Mouse (Mus musculus) induced T-regulatory cell, adult 2 months (primary cell): Measurements from ENCODE around the gene Psors1c2.

ENCODE experiments used
- DNase-seq: peaks from one replicate; pipeline ENCODE4 v3.0.0-alpha.2; 2012; ENCODE audit warnings: low read depth

Psors1c2 gene

GRCm38 (mm10) chr17:35557351-35557750 lies 24.4 kb downstream of the Psors1c2 start:
- no peak for DNase-seq

DNA sequence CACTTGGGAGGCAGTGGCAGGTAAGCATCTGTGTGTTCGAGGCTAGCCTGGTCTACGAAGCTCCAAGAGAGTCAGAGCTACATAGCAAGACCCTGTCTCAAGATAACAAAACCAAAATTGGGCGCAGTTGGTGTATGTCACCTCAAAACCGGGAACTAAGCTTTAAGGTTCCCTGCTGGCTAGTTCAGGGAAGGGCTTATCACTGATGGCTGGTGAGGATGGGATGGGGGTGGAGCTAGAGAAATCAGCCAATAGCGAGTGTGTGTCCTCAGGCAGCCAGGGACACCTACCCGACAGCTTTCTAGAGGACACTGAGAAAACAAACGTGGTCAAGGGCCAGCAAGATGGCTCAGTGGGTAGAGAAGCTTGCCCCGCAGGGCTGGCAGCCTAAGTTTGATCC lies 25.2 kb downstream of the Psors1c2 start:
- no peak for DNase-seq

GRCm38 (mm10) chr17:35567150-35567549 lies 34.1 kb downstream of the Psors1c2 start, which contains the start of gene 2300002M23Rik:
Gene 2300002M23Rik, plus strand, starts transcription at chr17:35567450.
- no peak for DNase-seq

GRCm38 (mm10) chr17:35567767-35568166 lies 34.8 kb downstream of the Psors1c2 start:
- DNase-seq, result no peak

- DNase-seq, result no peak
Measured at GRCm38 (mm10) chr17:35569091-35569944, 36.3 kb downstream of the Psors1c2 start.

DNA sequence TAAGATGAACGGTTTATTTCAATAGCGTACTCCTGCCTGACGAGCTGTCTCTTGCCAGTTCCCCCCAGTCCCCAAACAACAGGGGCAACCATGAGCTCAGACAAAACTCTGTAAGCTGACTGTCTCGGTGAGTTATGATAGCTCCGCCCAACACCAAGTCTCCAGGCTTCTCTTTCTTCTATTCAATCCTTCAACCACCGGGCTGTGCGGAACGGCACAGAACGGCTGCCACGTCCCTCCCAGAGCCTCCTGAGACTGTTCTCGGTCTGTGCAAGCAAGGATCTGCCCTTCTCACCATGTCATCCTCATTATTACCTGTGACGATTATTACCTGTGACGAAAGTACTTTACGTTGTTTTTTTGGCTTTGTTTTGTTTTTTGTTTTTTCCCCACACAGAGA lies 37.8 kb downstream of the Psors1c2 start:
- DNase-seq, result no peak

DNA sequence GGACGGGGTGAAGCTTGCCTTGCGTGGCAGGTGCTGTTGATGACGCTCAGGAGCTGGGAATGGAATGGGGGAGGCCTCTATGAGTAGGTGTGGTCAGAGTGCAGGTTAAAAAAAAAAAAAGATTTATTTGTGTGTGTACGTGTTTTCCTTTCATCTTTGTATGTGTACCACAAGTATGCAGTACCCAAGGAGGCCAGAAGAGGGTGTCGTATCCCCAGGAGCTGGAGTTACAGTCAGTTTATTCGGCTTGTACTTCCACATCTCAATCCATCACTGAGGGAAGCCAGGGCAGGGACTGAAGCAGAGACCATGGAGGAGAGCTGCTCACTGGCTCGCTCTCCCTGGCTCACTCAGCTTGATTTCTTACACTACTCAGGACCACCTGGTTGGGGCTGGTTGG lies 38.5 kb downstream of the Psors1c2 start:
- DNase-seq, result no peak

DNA sequence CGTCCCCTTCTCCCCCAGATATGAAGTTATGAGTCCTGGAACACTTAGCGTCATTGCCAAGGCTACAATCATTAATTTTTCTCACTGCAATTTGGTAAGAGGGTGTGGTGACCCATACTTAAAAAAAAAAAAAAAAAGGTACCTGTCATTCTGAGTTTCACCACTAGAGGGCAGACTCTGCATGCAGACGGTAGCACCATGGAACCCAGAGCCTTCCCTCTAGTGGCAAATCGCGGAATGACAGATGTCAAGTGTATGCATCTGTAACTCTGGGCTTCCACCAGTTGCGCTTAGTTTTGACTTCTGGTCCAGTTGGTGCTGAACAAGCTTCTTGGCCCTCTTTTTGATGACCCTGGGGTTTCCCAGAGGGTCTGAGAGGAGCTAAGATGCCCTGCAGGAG lies 45.2 kb downstream of the Psors1c2 start:
- peak; percentile 97 for DNase-seq

GRCm38 (mm10) chr17:35582900-35583299 lies 49.9 kb downstream of the Psors1c2 start:
- DNase-seq, result peak; percentile 55
